Mouse (Mus musculus) CH12.LX (cell line): ENCODE results near the gene Cdca3. TPM values are rescaled to one million over a fixed set of nuclear protein-coding genes. Genes with fewer than 3 reads are reported as not detected.
"Not testable (repeated sequence)": the region's sequence is repeated elsewhere in the genome, so short reads cannot be mapped to it uniquely, and the experiment has no call there.

ENCODE experiments used
- DNase-seq: peaks from one replicate; pipeline ENCODE4 v3.0.0-alpha.2; 2013; ENCODE audit errors: extremely low read depth
- H3K27ac ChIP-seq: 2 replicates; pipeline ENCODE4 v1.5.1; 2012; ENCODE audit warnings: low read depth, mild to moderate bottlenecking, control low read depth, moderate library complexity; ENCODE audit not compliant: insufficient read depth
- H3K27me3 ChIP-seq: replicated peaks from 2 replicates; pipeline ENCODE3; 2012; ENCODE audit warnings: inconsistent platforms
- H3K36me3 ChIP-seq, 2 experiments: replicated peaks in 1 of 2; 2 replicates each; pipeline versions ENCODE3 to v1.6.1; 2012; ENCODE audit warnings: inconsistent platforms in 1 of 2, low read length in 1 of 2, mild to moderate bottlenecking in 1 of 2, mixed read lengths in 1 of 2, moderate library complexity in 1 of 2; ENCODE audit not compliant: control insufficient read depth in 1 of 2, insufficient read depth in 1 of 2
- H3K4me1 ChIP-seq, 2 experiments: 2 replicates each; pipeline ENCODE4 v1.6.1; 2012; ENCODE audit warnings: inconsistent platforms in 1 of 2, moderate library complexity in 1 of 2; ENCODE audit not compliant: insufficient read depth in 2 of 2, control insufficient read depth in 1 of 2
- H3K4me2 ChIP-seq: 2 replicates; pipeline ENCODE4 v1.6.1; 2012; ENCODE audit warnings: low read depth, mild to moderate bottlenecking, control low read depth; ENCODE audit not compliant: poor library complexity, insufficient read depth, severe bottlenecking
- H3K4me3 ChIP-seq, 3 experiments: fragments of 150-350 bp in 1 of 3; sonication (generic) in 1 of 3; replicated peaks in 1 of 3; 2 replicates each; pipeline versions ENCODE3 to v1.5.1; 2011 to 2012; ENCODE audit warnings: low read depth in 2 of 3, low read length in 2 of 3, mild to moderate bottlenecking in 2 of 3, moderate library complexity in 2 of 3, control low read depth in 1 of 3, improper control_type of control experiment in 1 of 3, inconsistent platforms in 1 of 3, mixed read lengths in 1 of 3; ENCODE audit not compliant: poor library complexity in 1 of 3
- H3K79me2 ChIP-seq: replicated peaks from 2 replicates; pipeline ENCODE4 v1.6.1; 2012; ENCODE audit warnings: mild to moderate bottlenecking, moderate library complexity; ENCODE audit not compliant: control insufficient read depth, poor library complexity, insufficient read depth, severe bottlenecking; ENCODE audit errors: extremely low read depth
- H3K9ac ChIP-seq: 2 replicates; pipeline ENCODE4 v1.6.1; 2012; ENCODE audit warnings: low read depth, mild to moderate bottlenecking, control low read depth, moderate library complexity; ENCODE audit not compliant: insufficient read depth
- H3K9me3 ChIP-seq: replicated peaks from 2 replicates; pipeline ENCODE3; 2012; ENCODE audit warnings: low read length, inconsistent platforms, mixed read lengths
- CHD1 ChIP-seq: IDR thresholded peaks from 2 replicates; pipeline ENCODE4 v1.6.1; 2012; ENCODE audit warnings: low read depth, low read length, improper control_type of control experiment, inconsistent platforms
- CHD2 ChIP-seq: IDR thresholded peaks from 2 replicates; pipeline ENCODE4 v1.6.1; 2011; ENCODE audit warnings: low read length, improper control_type of control experiment
- E2F4 ChIP-seq: IDR thresholded peaks from 2 replicates; pipeline ENCODE4 v1.6.1; 2011; ENCODE audit warnings: low read depth, low read length, improper control_type of control experiment; ENCODE audit not compliant: insufficient replicate concordance
- GABPA ChIP-seq: IDR thresholded peaks from 2 replicates; pipeline ENCODE4 v1.6.1; 2012; ENCODE audit warnings: low read depth, low read length, improper control_type of control experiment, inconsistent platforms; ENCODE audit not compliant: insufficient replicate concordance
- HCFC1 ChIP-seq: IDR thresholded peaks from 2 replicates; pipeline ENCODE4 v1.6.1; 2012; ENCODE audit warnings: low read depth, mild to moderate bottlenecking, inconsistent platforms, low read length, improper control_type of control experiment
- IRF4 ChIP-seq: IDR thresholded peaks from 2 replicates; pipeline ENCODE4 v1.6.1; 2014; ENCODE audit warnings: low read depth, mild to moderate bottlenecking, inconsistent platforms, low read length, improper control_type of control experiment
- MAX ChIP-seq: IDR thresholded peaks from 2 replicates; pipeline ENCODE4 v1.6.1; 2011; ENCODE audit warnings: low read length, improper control_type of control experiment
- MEF2A ChIP-seq: IDR thresholded peaks from 2 replicates; pipeline ENCODE4 v1.6.1; 2014; ENCODE audit warnings: low read depth, mild to moderate bottlenecking, inconsistent platforms, low read length, improper control_type of control experiment, borderline replicate concordance
- MYC ChIP-seq: IDR thresholded peaks from 2 replicates; pipeline ENCODE4 v1.6.1; 2011; ENCODE audit warnings: low read depth, mild to moderate bottlenecking, improper control_type of control experiment, low read length
- POLR2A ChIP-seq: IDR thresholded peaks from 2 replicates; pipeline ENCODE4 v1.6.1; 2011; ENCODE audit warnings: low read depth, mild to moderate bottlenecking, improper control_type of control experiment, low read length
- POLR2AphosphoS2 ChIP-seq: IDR thresholded peaks from 2 replicates; pipeline ENCODE4 v1.6.1; 2011; ENCODE audit warnings: low read depth, low read length, improper control_type of control experiment
- RAD21 ChIP-seq: IDR thresholded peaks from 2 replicates; pipeline ENCODE4 v1.6.1; 2011; ENCODE audit warnings: low read depth, mild to moderate bottlenecking, low read length, improper control_type of control experiment, moderate library complexity
- SMC3 ChIP-seq: IDR thresholded peaks from 2 replicates; pipeline ENCODE4 v1.6.1; 2011; ENCODE audit warnings: low read depth, low read length, improper control_type of control experiment
- TBP ChIP-seq: conservative IDR thresholded peaks from 2 replicates; pipeline ENCODE4 v1.6.1; 2011; ENCODE audit warnings: low read depth, low read length, improper control_type of control experiment
- UBTF ChIP-seq: IDR thresholded peaks from 2 replicates; pipeline ENCODE4 v1.6.1; 2012; ENCODE audit warnings: low read depth, mild to moderate bottlenecking, inconsistent platforms, low read length, improper control_type of control experiment, moderate library complexity
- USF1 ChIP-seq: IDR thresholded peaks from 2 replicates; pipeline ENCODE4 v1.6.1; 2014; ENCODE audit warnings: low read depth, mild to moderate bottlenecking, inconsistent platforms, low read length, improper control_type of control experiment
- USF2 ChIP-seq: conservative IDR thresholded peaks from 2 replicates; pipeline ENCODE4 v1.6.1; 2011; ENCODE audit warnings: low read depth, low read length, improper control_type of control experiment
- ZC3H11A ChIP-seq: IDR thresholded peaks from 2 replicates; pipeline ENCODE4 v1.6.1; 2012; ENCODE audit warnings: low read depth, mild to moderate bottlenecking, inconsistent platforms, low read length, improper control_type of control experiment
- ZKSCAN1 ChIP-seq: IDR thresholded peaks from 2 replicates; pipeline ENCODE4 v1.6.1; 2012; ENCODE audit warnings: low read depth, inconsistent platforms, low read length, improper control_type of control experiment, borderline replicate concordance
- dilution Hi-C: fragments of 300-500 bp; cut with MboI; formaldehyde crosslinking; loops from 2 replicates; pipeline ENCODE4 v1.14.3; 2020; ENCODE audit warnings: low sequenced_read_pairs; ENCODE audit not compliant: extremely low pct_unique_long_range_greater_than_20kb, extremely low pct_ligation_motif_present
- in situ Hi-C: fragments of 300-500 bp; cut with MboI; formaldehyde crosslinking; loops from 3 replicates; pipeline ENCODE4 v1.14.3; 2019; ENCODE audit warnings: low sequenced_read_pairs, low pct_ligation_motif_present, low pct_unique_long_range_greater_than_20kb, mixed read lengths
- polyA plus RNA-seq: library from polyadenylated mRNA; unstranded; fragments of >175 nt; gene quantifications from 2 replicates; pipeline ENCODE4 v1.2.1, GENCODE M21; 2012; ENCODE audit warnings: low read depth; ENCODE audit not compliant: insufficient read length
- total RNA-seq, 2 experiments: library from RNA; depleted of rRNA; stranded (reverse); fragments of 300-350 nt in 1 of 2; fragments of >200 nt in 1 of 2; gene quantifications; 2 replicates each; pipeline ENCODE4 v1.2.3; 2012 to 2014

Gene Cdca3
- total and polyA plus RNA-seq, 3 experiments, result 117 to 229 (median 224) TPM

GRCm38 (mm10) chr6:124831199-124831598 lies 1.9 kb downstream of the Cdca3 start:
- in situ Hi-C loops, dilution Hi-C loops, H3K9me3 ChIP-seq, H3K9ac ChIP-seq, H3K4me2 ChIP-seq, DNase-seq, H3K27me3 ChIP-seq, H3K27ac ChIP-seq: not testable (repeated sequence)
- H3K79me2 ChIP-seq, result peaks cover 30% of the 10 kb centered on the region
- H3K4me3 ChIP-seq, result peak overlapping the region in 1 of 3 experiments; percentile 19
- H3K4me1 ChIP-seq, result peaks cover 3 to 58% of the 10 kb centered on the region in 2 experiments
- peaks cover 38 to 65% of the 10 kb centered on the region in 2 experiments for H3K36me3 ChIP-seq

- no peaks in the 10 kb centered on the region for H3K9me3 ChIP-seq
- H3K79me2 ChIP-seq, result peaks cover 25% of the 10 kb centered on the region
- DNase-seq, result no peak
- TF ChIP-seq POLR2AphosphoS2 (no peak), MYC (no peak), GABPA (no peak), TBP (no peak), IRF4 (no peak), E2F4 (no peak), MEF2A (no peak), USF1 (no peak), ZC3H11A (no peak), CHD2 (no peak), MAX (no peak), POLR2A (no peak), SMC3 (no peak), ZKSCAN1 (no peak), USF2 (no peak), RAD21 (no peak), HCFC1 (no peak), CHD1 (no peak), UBTF (no peak)
- no peak overlapping the region for H3K4me3 ChIP-seq
- no peak overlapping the region for H3K4me2 ChIP-seq
- dilution Hi-C loops (no loop called here), in situ Hi-C loops (no loop called here)
- no peak overlapping the region for H3K27ac ChIP-seq
- peaks cover 36 to 65% of the 10 kb centered on the region in 2 experiments for H3K36me3 ChIP-seq
- no peaks in the 10 kb centered on the region for H3K27me3 ChIP-seq
- H3K9ac ChIP-seq, result no peak overlapping the region
- H3K4me1 ChIP-seq, result peaks cover 3 to 58% of the 10 kb centered on the region in 2 experiments
Observed at GRCm38 (mm10) chr6:124831649-124832048, 2.3 kb downstream of the Cdca3 start.
